Mouse (Mus musculus): ENCODE data around the gene Vmn1r217.
"Not testable (repeated sequence)": the region's sequence is repeated elsewhere in the genome, so short reads cannot be mapped to it uniquely, and the experiment has no call there.

Vmn1r217 gene

DNA sequence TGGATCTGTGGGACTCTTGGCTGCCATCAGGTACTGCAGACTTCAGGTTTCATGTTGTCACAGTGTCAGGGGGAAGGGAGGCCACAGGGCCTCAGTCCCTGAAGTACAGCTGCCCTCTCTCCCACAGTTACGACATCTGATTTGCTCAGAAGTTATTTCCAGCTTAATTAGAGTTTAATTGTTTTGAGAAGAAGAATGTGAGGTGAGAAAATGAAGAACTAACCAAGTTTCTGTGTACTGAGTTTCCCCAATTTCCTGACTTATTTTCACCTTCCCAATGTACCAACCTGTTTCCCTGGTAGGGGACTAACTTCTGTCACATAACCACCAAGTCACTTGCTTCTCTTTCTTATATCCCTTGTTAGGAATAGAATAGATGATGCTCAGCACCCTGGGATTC lies at the start of gene Vmn1r217:
Gene Vmn1r217, minus strand, starts transcription at position 101 of the 400 bp plus-strand sequence.
- in situ Hi-C loops (cut with MboI, MseI) = not testable (repeated sequence)

DNA sequence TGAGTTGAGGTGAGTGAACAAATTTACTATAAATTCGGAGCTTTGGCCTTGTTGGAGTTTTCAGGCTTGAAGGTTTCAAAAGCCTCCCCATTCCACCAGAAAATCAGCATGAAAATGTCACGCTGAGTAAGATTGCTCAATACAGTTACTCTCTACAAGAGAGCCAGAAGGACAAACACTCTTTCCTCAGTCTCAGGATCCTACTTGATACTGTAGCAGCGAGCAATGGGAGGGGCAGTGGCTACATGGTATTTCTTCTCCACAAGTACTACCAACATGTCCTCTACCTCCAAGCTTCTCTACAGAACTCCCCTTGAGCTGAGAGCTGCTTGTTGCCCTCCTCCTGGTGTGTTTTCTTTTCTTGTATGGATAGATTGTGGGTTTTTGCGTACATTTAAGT lies 48.4 kb upstream of the Vmn1r217 start:
- in situ Hi-C loops (cut with MboI, MseI) = not testable (repeated sequence)

DNA sequence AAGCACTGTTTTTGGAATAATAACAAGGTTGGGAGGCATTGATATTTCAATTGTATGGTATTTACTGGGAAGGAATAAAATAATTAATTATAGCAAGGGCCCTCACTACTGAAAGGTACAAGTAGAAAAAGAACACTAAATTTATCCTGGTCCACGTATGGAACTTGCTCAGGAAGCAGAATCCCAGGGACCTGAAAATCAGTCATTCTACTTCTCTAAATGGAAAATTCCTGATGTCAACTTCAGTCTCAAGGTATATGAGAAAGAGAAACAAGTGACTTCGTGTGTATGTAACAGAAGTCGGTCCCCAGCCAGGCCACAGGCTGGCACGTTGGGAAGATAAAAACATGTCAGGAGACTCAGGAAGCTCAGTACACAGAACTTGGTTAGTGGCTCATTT lies 41.0 kb upstream of the Vmn1r217 start, which contains the start of gene Vmn1r219:
Gene Vmn1r219, plus strand, starts transcription at position 301 of the 400 bp plus-strand sequence.
- in situ Hi-C loops (cut with MboI, MseI) = no loop called here

DNA sequence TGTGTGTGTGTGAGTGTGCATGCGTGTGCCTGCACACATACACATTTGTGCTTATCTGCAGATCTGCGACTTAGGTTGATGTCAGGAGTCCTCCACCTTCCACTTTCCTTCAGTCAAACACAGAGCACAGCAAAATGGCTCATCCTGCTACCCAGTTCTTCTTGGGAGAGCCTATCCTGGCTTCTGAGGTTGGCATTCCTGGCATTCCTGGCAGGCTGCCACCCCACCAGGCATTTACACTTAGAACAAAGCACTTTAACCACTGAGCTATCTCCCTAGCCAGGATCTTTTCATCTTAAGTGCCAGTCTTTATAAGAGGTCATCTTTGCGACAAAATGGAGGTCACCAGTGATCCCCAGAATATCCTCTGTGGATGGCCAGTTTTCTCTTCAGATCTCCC lies 39.8 kb upstream of the Vmn1r217 start:
- in situ Hi-C loops (cut with MboI, MseI) = no loop called here

DNA sequence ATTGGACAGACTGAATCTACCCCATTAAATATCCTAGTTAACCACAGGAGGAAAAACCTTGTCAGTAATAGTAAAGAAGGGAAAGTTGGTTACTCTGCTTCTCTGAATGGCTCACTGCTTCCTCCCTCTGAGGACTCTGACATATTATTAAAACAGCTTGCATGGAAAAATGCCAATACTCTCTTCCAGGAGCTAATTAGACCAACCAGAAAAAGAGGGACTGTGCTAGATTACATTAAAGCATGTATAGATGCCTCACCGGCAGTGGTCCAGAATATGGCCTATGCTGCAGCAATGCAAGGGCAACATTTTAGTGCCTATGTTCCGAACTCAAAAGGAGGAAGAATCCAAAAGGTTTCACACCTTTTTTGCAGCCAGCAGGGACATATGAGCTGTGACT lies 20.9 kb upstream of the Vmn1r217 start:
- in situ Hi-C loops (cut with MboI, MseI) = no loop called here

DNA sequence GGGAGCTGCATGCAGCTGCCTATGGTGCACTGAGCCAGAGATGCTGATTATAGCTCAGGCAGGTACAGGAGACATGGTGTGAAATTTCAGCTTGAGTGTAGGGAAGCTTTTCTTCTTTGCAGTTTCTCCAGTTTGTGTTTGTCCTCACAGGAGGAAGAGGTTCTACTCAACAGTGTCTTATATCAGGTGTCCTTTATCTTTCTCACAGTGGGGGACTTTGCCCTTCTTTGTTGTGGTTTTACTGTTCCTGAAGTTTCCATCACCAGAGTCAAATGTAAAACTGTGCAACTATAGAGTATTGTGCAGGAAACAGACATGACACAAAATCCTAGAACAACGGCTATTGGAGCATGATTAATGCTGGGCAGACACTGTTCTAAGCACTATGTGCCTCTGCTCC lies 15.5 kb upstream of the Vmn1r217 start:
- in situ Hi-C loops (cut with MboI, MseI) = no loop called here

DNA sequence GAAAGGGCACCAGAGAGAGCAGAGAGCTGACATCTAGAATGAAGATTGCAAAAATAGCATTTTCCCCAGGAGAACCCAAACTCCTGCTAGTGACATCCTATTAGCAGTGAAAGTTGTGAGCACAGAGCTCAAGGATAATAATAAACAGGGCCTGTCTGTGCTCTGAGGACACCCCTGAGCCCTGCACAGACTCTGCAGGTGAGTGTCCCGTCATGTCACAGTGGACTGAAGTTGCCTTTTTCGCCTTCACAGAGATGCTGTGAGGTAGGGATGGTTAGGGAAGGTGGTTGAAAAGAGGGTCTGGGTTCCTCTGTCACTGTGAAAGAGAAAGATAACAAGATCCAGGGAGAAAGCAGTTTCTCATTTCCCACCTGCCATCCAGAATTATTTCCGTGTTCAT lies 15.1 kb upstream of the Vmn1r217 start, which contains the start of gene Vmn1r218:
Gene Vmn1r218, plus strand, starts transcription at position 57 of the 400 bp plus-strand sequence.
- in situ Hi-C loops (cut with MboI, MseI) = no loop called here

DNA sequence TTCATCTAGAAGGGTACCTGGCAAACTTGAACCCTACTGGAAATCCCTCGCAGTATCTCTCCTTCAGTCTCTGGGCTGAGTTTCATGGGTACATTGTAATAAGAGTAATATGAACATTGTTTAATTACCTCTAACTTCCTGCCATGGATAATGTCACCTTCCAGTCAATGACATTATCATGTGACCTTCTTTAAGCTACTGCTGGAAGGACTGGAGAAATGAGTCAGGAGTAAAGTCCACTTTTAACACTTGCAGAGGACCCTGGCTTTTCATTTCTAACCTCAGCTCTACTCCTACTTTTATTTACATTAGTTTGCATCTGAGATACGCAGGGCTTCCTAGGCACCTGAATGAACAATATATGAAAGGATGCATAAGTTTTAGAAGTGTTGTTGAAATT lies 2.6 kb upstream of the Vmn1r217 start:
- in situ Hi-C loops (cut with MboI, MseI) = no loop called here

DNA sequence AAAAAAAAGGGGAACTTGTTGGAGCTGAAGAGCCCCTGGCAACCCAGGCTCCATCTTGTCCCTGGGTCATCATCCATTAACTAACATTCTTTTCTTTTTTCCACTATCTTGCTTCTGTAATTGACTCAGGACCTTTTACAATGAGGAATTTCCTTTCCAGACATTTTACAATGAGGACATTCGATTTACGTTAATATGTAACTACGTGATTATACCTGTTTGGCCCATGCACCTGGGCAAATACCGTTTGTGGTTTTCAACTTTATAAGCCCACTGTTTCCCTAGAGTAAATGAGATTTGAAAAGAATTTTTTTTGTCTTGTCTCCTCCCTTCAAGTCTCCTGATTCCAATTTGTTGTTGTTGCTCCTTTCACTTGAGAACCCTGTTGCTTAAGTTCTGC lies 23.6 kb downstream of the Vmn1r217 start:
- in situ Hi-C loops (cut with MboI, MseI) = no loop called here

DNA sequence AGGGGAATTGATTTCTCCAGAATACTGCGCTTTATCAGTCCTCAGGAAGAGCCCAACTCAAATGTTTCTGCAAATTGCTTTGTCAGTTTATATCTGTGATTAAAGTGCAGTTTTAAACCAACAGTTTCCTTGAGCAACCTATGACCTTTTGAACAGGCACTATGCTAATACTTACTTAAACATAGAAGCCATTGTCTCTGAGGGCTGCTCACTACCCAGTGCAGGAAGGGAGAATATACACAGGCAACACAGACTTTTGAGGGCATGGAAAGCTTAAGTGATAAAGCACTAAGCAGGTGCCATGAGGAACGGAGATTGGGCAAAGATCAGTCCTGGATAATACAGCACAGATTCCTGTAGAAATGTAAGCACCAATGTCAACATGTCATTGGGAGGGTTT lies 48.7 kb downstream of the Vmn1r217 start:
- in situ Hi-C loops (cut with MboI, MseI) = no loop called here

DNA sequence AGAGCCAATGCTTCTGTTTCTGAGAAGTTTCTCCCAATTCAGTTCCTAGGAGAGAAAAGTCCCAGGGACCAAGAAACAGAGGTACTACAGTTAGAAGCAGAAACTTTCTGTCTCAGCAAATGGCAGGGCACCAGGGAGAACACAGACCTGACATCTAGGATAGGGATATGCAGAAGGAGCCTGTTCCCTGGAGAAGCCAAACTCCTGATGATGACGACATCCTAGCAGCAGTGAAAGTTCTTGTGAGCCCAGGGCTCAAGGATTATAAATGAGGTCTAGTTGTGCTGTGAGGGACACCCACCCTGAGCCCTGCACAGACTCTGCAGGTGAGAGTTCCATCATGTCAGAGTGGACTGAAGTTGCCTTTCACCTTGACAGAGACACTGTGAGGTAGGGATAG lies 50.3 kb downstream of the Vmn1r217 start, which contains the start of gene Vmn1r215:
Gene Vmn1r215, plus strand, starts transcription at position 301 of the 400 bp plus-strand sequence.
- in situ Hi-C loops (cut with MboI, MseI) = no loop called here

DNA sequence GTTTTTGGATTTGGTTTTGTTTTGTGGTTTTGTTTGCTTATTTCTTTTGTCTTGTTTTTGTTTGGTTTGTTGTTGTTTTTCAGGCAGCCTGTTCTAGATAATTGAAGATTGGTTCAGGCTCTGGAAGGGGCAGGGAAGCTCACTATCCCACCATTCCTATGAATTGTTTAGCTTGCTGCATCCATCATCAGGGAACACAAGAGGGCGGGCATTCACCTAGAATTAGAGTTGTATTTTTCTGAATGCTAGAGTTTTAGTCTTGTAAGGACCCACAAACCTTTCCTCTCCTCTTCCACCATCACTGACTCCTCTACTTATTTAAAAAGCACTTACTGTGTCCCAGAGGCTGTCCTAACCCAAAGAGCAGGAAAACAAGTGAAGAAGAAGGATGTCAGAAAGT lies 60.2 kb downstream of the Vmn1r217 start:
- in situ Hi-C loops (cut with MboI, MseI) = no loop called here
